Mouse (Mus musculus) neural tube, embryonic 12.5 days (tissue): Measurements from ENCODE around the gene Serpinh1. TPM values are rescaled to one million over a fixed set of nuclear protein-coding genes. Genes with fewer than 3 reads are reported as not detected.

Experiments used
- ATAC-seq: fragments of 200-750 bp; cut with Nextera tagmentation; 2 replicates; pipeline ENCODE4 v1.8.0; 2017; ENCODE audit warnings: low read depth, mild to moderate bottlenecking, moderate TSS enrichment, moderate library complexity; ENCODE audit not compliant: low FRiP score
- H3K27ac ChIP-seq: fragments of 300-500 bp; sonication (generic); 2 replicates; pipeline ENCODE4 v1.5.1; 2016
- H3K27me3 ChIP-seq: fragments of 300-500 bp; sonication (generic); replicated peaks from 2 replicates; pipeline ENCODE4 v1.6.1; 2016; ENCODE audit warnings: mild to moderate bottlenecking
- H3K36me3 ChIP-seq: fragments of 300-500 bp; sonication (generic); 2 replicates; pipeline ENCODE4 v1.6.1; 2016; ENCODE audit warnings: mild to moderate bottlenecking
- H3K4me1 ChIP-seq: fragments of 300-500 bp; sonication (generic); 2 replicates; pipeline ENCODE4 v1.6.1; 2016
- H3K4me2 ChIP-seq: fragments of 300-500 bp; sonication (generic); replicated peaks from 2 replicates; pipeline ENCODE4 v1.6.1; 2016; ENCODE audit warnings: mild to moderate bottlenecking
- H3K4me3 ChIP-seq: fragments of 300-500 bp; sonication (generic); 2 replicates; pipeline ENCODE4 v1.5.1; 2016
- H3K9ac ChIP-seq: fragments of 300-500 bp; sonication (generic); 2 replicates; pipeline ENCODE4 v1.6.1; 2016; ENCODE audit warnings: mild to moderate bottlenecking
- H3K9me3 ChIP-seq: fragments of 300-500 bp; sonication (generic); 2 replicates; pipeline ENCODE4 v1.6.1; 2016; ENCODE audit warnings: mild to moderate bottlenecking
- WGBS: fragments of 180-500 bp; shearing (Covaris S2); methylation state at CpG from one replicate; pipeline ENCODE4 v1.1.7; 2016; 5-methylcytosine and 5-hydroxymethylcytosine counted together
- polyA plus RNA-seq: library from polyadenylated mRNA; unstranded; fragments of >200 nt; fragmentation: Nextera tagmentation; extraction: Ambion mirVana; gene quantifications from 2 replicates; pipeline ENCODE4 v1.2.1, GENCODE M21; 2016

The Serpinh1 gene
- polyA plus RNA-seq, 1 experiment from 2014 or later = 640 TPM

DNA sequence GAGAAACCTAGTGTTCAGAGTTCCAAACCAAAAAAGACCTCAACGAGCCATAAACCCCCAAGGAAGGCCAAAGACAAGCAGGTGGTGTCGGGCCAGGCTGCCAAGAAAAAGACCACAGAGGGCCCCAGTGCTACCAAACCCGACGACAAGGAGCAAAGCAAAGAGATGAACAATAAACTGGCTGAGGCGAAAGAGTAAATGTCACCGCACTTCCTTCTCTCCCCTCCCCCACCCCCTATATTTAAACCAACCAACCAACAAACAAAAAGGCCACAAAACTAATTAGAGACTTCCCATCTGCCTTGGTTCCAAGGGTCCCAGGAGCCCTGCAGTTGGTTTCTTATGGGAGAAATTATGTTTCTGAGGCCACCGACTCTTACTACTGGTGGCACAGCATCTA is 35.6 kb downstream of the Serpinh1 start:
- no peaks in the 10 kb centered on the region; the same call in 1 of the 2 replicates for H3K27me3 ChIP-seq
- no peak overlapping the region for H3K4me2 ChIP-seq
- no peak overlapping the region for H3K9ac ChIP-seq
- H3K4me3 ChIP-seq = no peak overlapping the region
- no peak overlapping the region for H3K27ac ChIP-seq
- ATAC-seq = no peak
- peaks cover 32% of the 10 kb centered on the region for H3K36me3 ChIP-seq
- 43% methylated on average over 7 of the region's 7 CpGs for WGBS
- peaks cover 41% of the 10 kb centered on the region for H3K4me1 ChIP-seq
- no peaks in the 10 kb centered on the region for H3K9me3 ChIP-seq

GRCm38 (mm10) chr7:99316207-99316606 is 36.8 kb downstream of the Serpinh1 start:
- 59% methylated on average over 7 of the region's 7 CpGs for WGBS

DNA sequence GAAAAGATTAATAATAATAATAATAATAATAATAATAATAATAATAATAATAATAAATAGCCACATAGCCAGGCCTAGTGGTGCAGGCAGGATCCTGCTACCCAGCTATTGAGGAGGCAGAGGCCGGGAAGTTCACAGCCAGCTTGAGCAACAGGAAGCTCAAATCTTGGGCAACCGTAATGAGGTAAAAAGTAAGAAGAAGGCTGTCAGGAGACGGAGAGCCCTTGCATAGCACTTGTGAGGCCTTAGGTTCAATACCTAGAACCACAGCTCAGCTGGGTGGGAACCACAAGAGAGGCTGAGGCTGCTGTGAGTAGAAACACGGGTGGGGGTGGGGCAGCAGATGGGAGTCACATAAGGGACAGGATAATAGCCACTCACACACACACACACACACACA is 38.5 kb downstream of the Serpinh1 start:
- 90% methylated on average over 4 of the region's 4 CpGs for WGBS
- Histone ChIP-seq H3K27ac (no peak overlapping the region), H3K4me3 (no peak overlapping the region), H3K9me3 (no peaks in the 10 kb centered on the region), H3K4me1 (peaks cover 41% of the 10 kb centered on the region), H3K9ac (no peak overlapping the region), H3K27me3 (no peaks in the 10 kb centered on the region), H3K4me2 (no peak overlapping the region), H3K36me3 (peaks cover 29% of the 10 kb centered on the region)
- ATAC-seq = no peak

More at GRCm38 (mm10) chr7:99316207-99316606, 36.8 kb downstream of the Serpinh1 start:
- no peak overlapping the region for H3K27ac ChIP-seq
- no peak overlapping the region for H3K9ac ChIP-seq
- peaks cover 29% of the 10 kb centered on the region for H3K36me3 ChIP-seq
- no peaks in the 10 kb centered on the region for H3K9me3 ChIP-seq
- no peaks in the 10 kb centered on the region; the same call in 1 of the 2 replicates for H3K27me3 ChIP-seq
- no peak overlapping the region for H3K4me3 ChIP-seq
- peaks cover 53% of the 10 kb centered on the region for H3K4me1 ChIP-seq
- H3K4me2 ChIP-seq = no peak overlapping the region
- ATAC-seq = no peak

- H3K4me3 ChIP-seq = no peak overlapping the region
- no peak overlapping the region for H3K9ac ChIP-seq
- H3K27me3 ChIP-seq = no peaks in the 10 kb centered on the region
- peaks cover 34% of the 10 kb centered on the region for H3K4me1 ChIP-seq
- H3K36me3 ChIP-seq = peaks cover 23% of the 10 kb centered on the region
- no peak for ATAC-seq
- H3K9me3 ChIP-seq = no peaks in the 10 kb centered on the region
- WGBS = 53% methylated on average over 8 of the region's 8 CpGs
- no peak overlapping the region for H3K4me2 ChIP-seq
- 0 out of 2 replicates have a peak overlapping the region, but pooled peaks have one; percentile 60 for H3K27ac ChIP-seq
These were observed 39.8 kb downstream of the Serpinh1 start for GRCm38 (mm10) chr7:99313253-99313652.

DNA sequence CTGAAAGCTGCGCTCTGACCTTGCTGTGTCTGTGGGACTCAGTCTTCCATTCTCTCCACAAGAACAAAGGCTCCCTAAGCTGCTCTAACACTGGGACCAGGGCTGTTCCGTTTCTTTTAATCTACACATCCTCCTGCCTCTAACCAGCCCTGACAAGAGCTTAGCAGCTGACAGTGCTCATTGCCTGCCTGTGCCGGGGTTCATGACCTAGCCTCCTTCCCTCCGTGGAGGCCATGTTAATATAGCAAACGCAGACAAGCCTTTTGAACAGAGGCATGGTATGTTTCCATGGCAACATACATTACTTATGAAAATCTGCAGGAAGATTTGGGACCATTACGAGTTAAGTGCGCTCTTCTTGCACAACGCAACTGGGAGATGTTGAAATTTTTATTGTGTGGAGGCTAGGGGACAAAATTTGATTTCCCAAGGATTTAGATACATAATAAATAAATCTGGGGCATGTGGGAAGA is 40.3 kb downstream of the Serpinh1 start:
- no peaks in the 10 kb centered on the region for H3K27me3 ChIP-seq

DNA sequence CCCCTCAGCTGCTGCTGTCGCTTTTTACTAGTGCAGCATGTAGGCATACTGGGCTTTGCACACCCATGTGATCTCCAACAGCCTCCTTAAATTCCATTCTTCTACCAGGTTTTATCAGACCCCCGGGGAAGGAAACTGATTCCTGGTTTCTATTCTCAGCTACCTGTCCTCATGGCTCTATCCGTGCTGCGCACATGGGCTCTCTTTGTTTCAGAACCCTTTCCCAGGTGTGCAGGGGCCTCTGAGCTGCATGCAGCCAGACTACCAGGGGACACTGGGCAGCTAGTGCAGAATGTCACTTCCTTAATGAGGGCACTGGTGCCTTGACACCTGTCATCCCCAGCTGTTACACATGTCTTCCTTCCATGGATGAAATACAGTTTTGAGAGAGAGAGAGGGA is 41.0 kb downstream of the Serpinh1 start:
- no peaks in the 10 kb centered on the region for H3K9me3 ChIP-seq
- ATAC-seq = peak; percentile 43
- H3K4me3 ChIP-seq = no peak overlapping the region
- no peak overlapping the region for H3K9ac ChIP-seq
- H3K36me3 ChIP-seq = peaks cover 16% of the 10 kb centered on the region
- no peaks in the 10 kb centered on the region for H3K27me3 ChIP-seq
- 60% methylated on average over 4 of the region's 4 CpGs for WGBS
- peaks cover 29% of the 10 kb centered on the region for H3K4me1 ChIP-seq
- H3K4me2 ChIP-seq = 0 out of 2 replicates have a peak overlapping the region, but pooled peaks have one; percentile 12
- H3K27ac ChIP-seq = peak overlapping the region; percentile 73

More for the DNA sequence above, 40.3 kb downstream of the Serpinh1 start:
- no peaks in the 10 kb centered on the region for H3K9me3 ChIP-seq
- ATAC-seq = peak; percentile 67
- WGBS = 17% methylated on average over 8 of the region's 8 CpGs
- H3K4me3 ChIP-seq = no peak overlapping the region
- H3K36me3 ChIP-seq = peaks cover 23% of the 10 kb centered on the region
- H3K4me1 ChIP-seq = peaks cover 34% of the 10 kb centered on the region
- H3K9ac ChIP-seq = peak overlapping the region; percentile 18; the same call in 1 of the 2 replicates
- H3K27ac ChIP-seq = peak overlapping the region; percentile 42; the same call in 1 of the 2 replicates
- H3K4me2 ChIP-seq = peak overlapping the region; percentile 10; the same call in 1 of the 2 replicates

GRCm38 (mm10) chr7:99311433-99311832 is 41.6 kb downstream of the Serpinh1 start:
- ATAC-seq = no peak
- peaks cover 34% of the 10 kb centered on the region for H3K4me1 ChIP-seq

DNA sequence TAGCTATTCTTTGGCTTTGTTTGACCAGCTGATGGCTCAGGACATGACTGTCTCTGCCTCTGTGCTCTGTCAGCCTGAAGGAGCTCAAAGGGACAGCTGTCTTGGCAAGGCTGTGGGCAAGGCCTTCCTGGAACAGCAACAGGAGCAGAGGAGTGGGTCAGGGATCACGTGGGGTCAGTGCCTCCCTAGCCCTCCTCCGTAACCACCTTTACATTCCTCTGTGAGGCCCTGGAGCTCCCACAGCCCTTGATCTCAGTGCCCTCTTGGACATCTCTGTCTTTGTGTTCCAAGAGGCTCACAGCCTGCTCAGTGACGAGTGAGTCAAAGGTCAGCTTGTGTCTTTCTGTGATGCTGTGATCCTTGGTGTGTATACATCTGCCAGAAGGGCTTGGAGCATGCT is 46.4 kb downstream of the Serpinh1 start:
- Histone ChIP-seq H3K9ac (no peak overlapping the region), H3K9me3 (no peaks in the 10 kb centered on the region), H3K4me3 (no peak overlapping the region), H3K4me2 (no peak overlapping the region), H3K27ac (no peak overlapping the region), H3K27me3 (no peaks in the 10 kb centered on the region), H3K36me3 (no peaks in the 10 kb centered on the region), H3K4me1 (peaks cover 37% of the 10 kb centered on the region)
- no peak for ATAC-seq
- 15% methylated on average over 3 of the region's 3 CpGs for WGBS

More at GRCm38 (mm10) chr7:99311433-99311832, 41.6 kb downstream of the Serpinh1 start:
- Histone ChIP-seq H3K4me2 (no peak overlapping the region), H3K9ac (no peak overlapping the region), H3K36me3 (peaks cover 10% of the 10 kb centered on the region), H3K9me3 (no peaks in the 10 kb centered on the region), H3K27ac (0 out of 2 replicates have a peak overlapping the region, but pooled peaks have one; percentile 73), H3K27me3 (no peaks in the 10 kb centered on the region), H3K4me3 (no peak overlapping the region)
- 35% methylated on average over 7 of the region's 7 CpGs for WGBS

DNA sequence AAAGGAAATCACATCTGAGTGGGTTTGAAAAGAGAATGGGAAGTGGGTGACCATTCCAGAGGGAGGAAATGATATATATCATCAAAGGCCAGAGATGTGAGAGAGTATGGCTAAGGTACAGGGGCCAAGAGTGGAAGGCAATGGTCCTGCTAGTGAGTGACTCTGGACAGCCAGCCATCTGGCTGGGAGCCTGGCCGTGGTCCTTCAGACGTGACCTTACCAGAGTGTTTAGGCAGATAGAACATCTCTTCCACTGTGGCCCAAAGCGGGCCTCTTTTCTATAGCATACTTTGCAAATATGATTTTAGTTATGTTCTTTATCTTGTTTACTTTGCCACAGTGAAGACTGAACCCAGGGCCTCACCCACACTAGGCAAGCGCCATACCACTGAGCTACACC is 47.4 kb downstream of the Serpinh1 start:
- H3K9me3 ChIP-seq = no peaks in the 10 kb centered on the region
- WGBS = 96% methylated on average over 4 of the region's 4 CpGs
- no peak overlapping the region for H3K9ac ChIP-seq
- H3K27me3 ChIP-seq = no peaks in the 10 kb centered on the region
- no peak overlapping the region for H3K4me2 ChIP-seq
- H3K4me1 ChIP-seq = peaks cover 34% of the 10 kb centered on the region
- H3K4me3 ChIP-seq = no peak overlapping the region
- H3K36me3 ChIP-seq = no peaks in the 10 kb centered on the region
- H3K27ac ChIP-seq = no peak overlapping the region
- no peak for ATAC-seq

DNA sequence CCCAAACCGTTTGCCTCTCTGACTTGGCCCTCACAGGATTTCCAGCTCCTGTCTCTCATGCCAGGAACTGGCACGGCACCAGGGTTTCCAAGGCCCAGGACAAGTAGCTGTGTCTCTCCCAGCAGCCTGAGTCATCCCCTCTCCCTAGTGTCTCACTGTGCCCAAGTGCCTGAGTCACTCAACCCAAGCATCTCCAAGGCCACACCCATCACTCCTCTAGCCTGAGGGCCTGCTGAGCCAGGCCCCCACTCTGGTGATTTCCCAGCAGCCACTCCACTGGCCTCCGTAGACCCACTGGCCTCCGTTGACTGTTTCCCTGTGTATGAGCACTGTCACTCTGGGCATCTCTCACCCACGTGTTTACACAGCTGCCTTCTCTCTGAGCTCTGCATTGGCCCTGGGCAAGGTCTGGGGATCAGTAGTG is 48.1 kb downstream of the Serpinh1 start:
- H3K9me3 ChIP-seq = no peaks in the 10 kb centered on the region
- peak overlapping the region; percentile 67; the same call in 1 of the 2 replicates for H3K27ac ChIP-seq
- no peaks in the 10 kb centered on the region for H3K36me3 ChIP-seq
- WGBS = 46% methylated on average over 5 of the region's 5 CpGs
- peak; percentile 49; the same call in 1 of the 2 replicates for ATAC-seq
- H3K27me3 ChIP-seq = no peaks in the 10 kb centered on the region
- peaks cover 40% of the 10 kb centered on the region for H3K4me1 ChIP-seq
- no peak overlapping the region for H3K4me2 ChIP-seq
- H3K9ac ChIP-seq = no peak overlapping the region
- no peak overlapping the region for H3K4me3 ChIP-seq

DNA sequence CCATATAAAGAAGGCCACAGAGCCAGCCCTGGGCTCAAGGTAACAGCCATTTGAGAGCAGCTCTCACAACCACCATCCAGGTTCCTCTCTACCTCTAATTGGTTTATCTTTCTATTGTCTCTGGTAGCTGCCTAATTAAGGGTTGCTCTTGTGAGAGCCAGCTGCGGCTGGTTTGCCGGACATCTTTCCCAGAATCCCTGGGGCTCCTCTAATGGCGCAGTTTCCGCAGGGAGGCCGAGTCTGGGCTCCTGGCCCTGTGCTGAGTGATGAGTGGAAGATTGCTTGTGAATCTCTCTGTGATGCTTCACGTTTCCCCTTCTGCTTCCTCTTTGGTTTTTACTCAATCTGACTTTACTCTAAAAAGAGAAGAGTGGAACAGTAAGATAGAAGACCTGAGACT is 49.0 kb downstream of the Serpinh1 start:
- Histone ChIP-seq H3K36me3 (no peaks in the 10 kb centered on the region), H3K4me2 (no peak overlapping the region), H3K27ac (peak overlapping the region; percentile 67), H3K4me1 (peaks cover 40% of the 10 kb centered on the region), H3K9me3 (no peaks in the 10 kb centered on the region), H3K9ac (no peak overlapping the region), H3K4me3 (no peak overlapping the region), H3K27me3 (no peaks in the 10 kb centered on the region)
- peak; percentile 52 for ATAC-seq
- 27% methylated on average over 6 of the region's 6 CpGs for WGBS

DNA sequence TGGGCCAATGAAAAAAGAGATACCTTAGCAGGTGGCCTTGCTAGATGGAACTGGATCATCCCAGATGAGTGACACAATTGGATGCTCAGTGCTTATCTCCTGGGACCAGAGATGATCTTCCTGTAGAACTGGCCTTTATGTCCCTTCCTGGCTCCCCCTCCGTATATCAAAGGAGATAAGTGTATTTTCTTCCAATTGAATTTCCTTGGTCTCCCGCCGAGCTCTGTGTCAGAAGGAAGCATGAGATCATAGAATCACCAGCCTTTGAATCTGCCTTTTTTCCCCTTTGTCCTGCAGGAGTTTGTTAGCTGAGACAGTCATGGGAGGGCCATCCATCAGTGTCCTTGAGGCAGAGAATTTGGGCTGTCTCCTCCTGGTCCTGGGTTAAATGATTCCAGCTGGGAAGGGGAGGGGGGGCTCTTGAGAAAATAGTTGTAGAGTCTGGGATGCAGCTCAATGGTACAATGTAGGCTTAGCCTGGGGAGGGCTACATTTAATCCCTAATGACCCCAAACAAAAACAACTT is 52.3 kb downstream of the Serpinh1 start:
- Histone ChIP-seq H3K4me2 (no peak overlapping the region), H3K36me3 (no peaks in the 10 kb centered on the region), H3K27me3 (no peaks in the 10 kb centered on the region), H3K27ac (no peak overlapping the region), H3K9ac (no peak overlapping the region), H3K4me1 (peaks cover 33% of the 10 kb centered on the region), H3K4me3 (no peak overlapping the region), H3K9me3 (no peaks in the 10 kb centered on the region)
- 15% methylated on average over 3 of the region's 3 CpGs for WGBS
- no peak for ATAC-seq
